Mouse (Mus musculus): ENCODE data around the gene Nuak2. TPM values are rescaled to one million over a fixed set of nuclear protein-coding genes. Genes with fewer than 3 reads are reported as not detected.
"Not testable (repeated sequence)": the region's sequence is repeated elsewhere in the genome, so short reads cannot be mapped to it uniquely, and the experiment has no call there.

The Nuak2 gene
- total RNA-seq, 2 experiments from 2014 or later, result 21.7 to 37.2 TPM

DNA sequence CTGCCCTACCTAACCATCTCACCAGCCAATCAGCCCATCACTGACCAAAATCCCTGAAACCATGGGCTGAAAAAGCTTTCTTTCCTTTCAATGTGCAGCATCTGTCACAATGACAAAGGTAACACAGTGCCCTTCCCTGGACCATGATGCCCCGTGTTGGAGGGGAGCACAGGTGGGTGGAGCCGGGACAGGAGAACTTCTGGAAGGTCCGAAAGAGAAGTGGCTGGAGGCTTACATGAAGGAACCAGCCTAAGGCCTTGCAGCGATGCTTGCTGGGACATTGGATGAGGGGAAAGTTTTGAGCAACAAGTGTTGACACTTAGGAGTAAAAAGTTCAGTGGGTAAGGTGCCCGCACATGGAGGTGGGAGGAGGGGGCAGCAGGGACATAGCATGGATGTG lies 32.5 kb downstream of the Nuak2 start:
- ATAC-seq (replicated peaks; ENCODE audit: poor library complexity, severe bottlenecking), result no peak

DNA sequence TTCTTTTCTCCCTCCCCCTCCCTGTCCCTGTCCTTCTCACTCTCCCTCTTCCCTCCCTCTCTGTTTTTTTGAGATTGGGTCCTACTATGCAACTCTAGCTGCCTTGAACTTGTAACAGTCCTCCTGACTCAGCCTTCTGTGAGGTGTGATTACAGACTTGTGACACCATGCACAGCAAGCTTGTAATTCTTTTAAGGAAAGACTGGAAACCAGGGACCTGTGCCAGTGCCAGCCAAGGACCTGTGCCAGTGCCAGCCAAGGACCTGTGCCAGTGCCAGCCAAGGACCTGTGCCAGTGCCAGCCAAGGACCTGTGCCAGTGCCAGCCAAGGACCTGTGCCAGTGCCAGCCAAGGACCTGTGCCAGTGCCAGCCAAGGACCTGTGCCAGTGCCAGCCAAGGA lies 33.1 kb downstream of the Nuak2 start:
- not testable (repeated sequence) for ATAC-seq (replicated peaks; ENCODE audit: poor library complexity, severe bottlenecking)

DNA sequence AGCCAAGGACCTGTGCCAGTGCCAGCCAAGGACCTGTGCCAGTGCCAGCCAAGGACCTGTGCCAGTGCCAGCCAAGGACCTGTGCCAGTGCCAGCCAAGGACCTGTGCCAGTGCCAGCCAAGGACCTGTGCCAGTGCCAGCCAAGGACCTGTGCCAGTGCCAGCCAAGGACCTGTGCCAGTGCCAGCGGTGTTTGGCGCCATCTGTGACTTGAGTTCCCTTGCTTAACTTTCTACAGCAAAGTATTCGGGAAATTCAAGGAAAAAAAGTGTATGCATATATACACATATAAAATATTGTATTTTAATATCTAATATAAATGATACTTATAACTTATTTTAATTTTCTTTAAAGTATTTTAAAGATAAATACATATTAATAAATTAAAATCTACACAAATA lies 33.7 kb downstream of the Nuak2 start:
- not testable (repeated sequence) for ATAC-seq (replicated peaks; ENCODE audit: poor library complexity, severe bottlenecking)

DNA sequence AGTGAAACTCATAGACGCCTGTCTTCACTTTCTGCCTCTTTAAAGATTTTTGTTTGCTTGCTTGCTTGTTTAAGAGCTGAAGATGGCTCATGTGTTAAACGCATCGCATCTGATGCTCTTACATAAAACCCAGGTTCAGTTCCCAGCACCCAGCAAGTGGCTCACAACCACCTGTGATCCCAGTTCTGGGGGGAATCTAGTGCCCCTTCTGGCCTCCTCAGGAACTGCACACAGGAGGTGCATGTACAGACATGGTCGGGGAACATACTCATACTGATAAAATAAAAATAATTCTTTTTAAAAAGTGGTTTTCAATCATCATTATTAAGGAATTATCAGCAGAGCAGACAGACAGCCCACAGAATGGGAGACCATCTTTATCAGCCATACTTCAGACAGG lies 35.1 kb downstream of the Nuak2 start:
- no peak for ATAC-seq (replicated peaks; ENCODE audit: poor library complexity, severe bottlenecking)

DNA sequence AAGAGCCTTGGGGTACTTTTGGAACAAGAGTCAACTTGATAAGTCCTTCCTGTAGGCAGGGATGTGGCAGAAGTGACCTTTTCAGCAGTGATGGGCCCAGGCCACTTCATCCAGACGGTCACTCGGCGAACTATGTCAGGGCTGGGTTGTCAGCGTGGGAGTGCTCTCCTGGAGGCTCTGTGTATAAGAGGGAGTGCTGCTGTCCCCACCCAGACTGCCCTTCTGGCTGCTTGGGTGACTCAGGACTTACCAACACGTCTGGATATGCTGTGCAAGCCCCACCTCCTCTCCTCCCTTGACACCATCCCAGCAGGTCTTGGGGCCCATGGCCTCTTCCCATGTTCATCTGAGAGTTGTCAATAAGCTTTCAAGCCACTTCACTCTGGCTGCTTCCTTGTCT lies 37.5 kb downstream of the Nuak2 start:
- no peak for ATAC-seq (replicated peaks; ENCODE audit: poor library complexity, severe bottlenecking)

DNA sequence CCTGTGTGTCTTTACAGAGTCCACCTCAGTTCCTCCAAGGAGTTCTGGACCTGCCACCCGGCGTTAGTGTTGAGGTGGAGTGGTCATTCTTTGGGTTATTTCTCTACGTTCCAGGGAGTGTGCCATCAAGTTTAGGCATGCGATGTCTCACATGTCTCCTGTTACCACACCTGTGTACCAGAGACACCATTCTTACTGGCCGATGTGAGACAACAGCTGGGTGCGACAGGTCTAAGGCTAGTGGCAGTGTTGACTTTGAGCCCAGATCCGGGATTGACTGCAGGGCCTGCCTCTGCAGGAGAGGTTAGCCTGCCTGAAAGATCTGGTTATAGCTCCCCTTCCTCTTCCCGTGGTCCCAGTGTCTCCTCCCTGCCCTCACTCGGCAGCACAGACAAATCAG lies 38.3 kb downstream of the Nuak2 start:
- ATAC-seq (replicated peaks; ENCODE audit: poor library complexity, severe bottlenecking), result no peak

DNA sequence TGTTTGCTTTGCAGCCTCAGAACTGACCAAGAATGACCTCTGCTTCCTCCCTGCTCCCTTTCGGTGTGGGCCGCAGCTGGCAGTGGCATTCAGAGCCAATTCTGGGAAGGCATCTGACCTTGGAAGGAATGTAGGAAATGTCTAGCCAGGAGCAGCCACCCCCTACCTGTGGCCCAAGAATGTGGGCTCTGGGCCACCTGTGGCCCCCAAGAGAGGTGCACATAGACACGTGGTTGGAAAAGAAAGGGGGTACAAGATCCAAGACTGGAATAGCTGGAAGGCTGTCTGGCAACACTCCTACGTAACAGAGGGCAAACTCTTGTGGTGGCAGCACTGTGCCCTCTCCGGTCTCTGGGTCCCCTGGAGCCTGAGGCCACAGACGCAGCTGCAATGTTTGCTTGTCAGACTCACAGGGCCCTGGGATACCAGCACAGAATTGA lies 39.3 kb downstream of the Nuak2 start:
- ATAC-seq (replicated peaks; ENCODE audit: poor library complexity, severe bottlenecking), result no peak

DNA sequence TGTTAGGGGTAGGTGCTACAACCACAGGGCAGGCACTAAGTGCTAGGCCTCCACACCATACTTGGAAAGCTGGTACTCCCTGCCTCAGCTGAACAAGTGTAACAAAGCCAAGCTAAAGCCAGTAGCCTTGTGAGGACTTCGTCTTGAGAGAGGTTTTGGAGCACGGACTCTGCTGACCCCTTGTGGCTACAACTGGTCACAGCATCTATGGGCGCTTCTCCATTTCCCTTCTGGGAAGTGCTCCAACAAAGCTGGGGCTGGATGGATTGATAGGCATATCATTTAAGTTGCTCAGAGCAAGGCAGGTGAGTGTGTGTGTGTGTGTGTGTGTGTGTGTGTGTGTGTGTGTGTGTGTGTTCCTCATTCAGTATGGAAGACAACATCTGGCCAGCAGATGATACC lies 39.9 kb downstream of the Nuak2 start:
- peak; percentile 93 for ATAC-seq (replicated peaks; ENCODE audit: poor library complexity, severe bottlenecking)

DNA sequence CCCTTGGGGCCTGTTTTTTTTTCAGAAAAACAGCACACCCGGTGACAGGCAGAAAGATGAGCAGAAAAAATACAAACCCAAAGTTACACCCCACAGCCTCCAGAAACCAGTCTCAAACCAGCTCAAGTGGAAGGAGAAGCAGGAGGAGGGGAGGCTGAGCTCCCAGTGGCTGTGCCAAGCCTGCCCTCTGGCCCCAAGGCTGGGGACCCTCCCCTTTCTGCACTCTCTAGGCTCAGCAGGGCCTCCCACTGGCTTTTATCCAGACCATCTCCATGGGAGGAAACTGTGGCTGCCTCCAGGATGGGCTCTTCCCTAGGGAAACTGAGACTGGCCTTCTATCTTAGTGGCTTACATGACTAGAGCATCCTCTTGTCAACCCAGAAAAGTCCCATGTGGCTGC lies 40.9 kb downstream of the Nuak2 start:
- ATAC-seq (replicated peaks; ENCODE audit: poor library complexity, severe bottlenecking), result no peak

DNA sequence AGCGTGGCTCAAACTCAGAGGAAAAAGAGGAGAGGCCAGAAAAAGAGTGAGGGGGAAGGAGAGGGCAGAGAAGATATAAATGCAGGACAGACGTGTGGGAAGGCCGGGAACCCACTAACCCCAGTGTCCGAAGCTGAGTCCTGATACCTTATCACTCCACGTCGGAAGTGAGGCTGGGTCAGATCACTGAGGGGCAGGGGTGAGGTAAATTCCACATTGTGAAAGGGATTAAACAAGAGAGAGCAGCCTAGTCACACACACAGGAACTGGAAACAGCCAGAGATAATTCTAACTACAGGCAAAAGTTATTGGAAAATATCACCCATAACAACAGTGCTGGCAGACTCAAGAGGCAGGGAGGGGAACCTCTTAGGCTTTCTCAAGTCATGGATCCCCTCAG lies 46.0 kb downstream of the Nuak2 start:
- ATAC-seq (replicated peaks; ENCODE audit: poor library complexity, severe bottlenecking), result no peak

DNA sequence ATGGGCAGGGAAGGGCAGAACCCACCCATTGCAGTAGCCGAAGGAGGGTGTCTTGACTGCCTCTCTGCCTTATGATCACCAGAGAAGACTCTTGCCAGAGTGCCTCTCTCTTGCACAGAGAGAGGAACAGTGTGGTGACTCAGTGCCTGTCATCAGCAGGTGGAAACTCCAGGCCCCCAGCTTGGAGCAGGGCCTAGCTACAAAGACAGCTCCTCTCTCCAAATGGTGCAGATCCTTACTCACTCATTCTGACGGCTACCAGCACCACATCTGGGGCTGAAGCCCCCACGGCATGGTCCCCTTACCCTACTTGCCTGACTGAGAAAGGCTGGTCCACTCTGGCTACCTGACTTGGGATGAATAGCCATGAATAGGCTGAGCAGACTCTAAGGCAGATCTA lies 48.5 kb downstream of the Nuak2 start:
- ATAC-seq (replicated peaks; ENCODE audit: poor library complexity, severe bottlenecking), result no peak

DNA sequence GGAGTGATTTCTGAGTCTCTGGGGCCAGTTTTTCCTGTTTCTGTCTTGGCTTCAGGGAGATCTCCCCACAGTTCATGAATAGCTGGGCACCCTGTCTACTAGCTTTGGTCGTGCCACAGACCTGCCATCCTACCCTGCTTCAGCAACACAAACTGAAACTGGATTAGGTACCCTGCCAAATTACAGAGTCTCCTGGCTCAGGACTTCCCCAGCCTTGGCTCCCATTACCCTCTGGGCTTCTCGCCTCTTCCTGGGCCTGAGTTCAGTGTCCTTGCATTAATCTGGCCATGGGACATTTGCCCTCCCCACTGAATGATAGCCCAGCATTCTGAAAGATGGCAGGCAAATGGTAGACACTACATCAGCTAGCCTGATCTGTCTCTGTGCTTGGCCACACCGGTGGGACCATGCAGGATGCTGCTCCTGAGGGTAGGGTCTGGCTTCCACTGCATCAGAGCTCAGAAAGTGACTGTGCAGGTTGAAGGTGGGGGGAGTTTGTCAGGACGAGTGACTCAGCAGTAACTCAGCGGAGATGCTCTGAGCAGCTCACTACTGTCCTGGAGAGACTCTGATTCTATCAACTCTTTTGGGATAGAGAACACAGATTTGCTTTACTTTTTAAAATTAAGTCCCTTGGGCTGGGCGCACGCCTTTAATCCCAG lies 49.1 kb downstream of the Nuak2 start:
- no peak for ATAC-seq (replicated peaks; ENCODE audit: poor library complexity, severe bottlenecking)

DNA sequence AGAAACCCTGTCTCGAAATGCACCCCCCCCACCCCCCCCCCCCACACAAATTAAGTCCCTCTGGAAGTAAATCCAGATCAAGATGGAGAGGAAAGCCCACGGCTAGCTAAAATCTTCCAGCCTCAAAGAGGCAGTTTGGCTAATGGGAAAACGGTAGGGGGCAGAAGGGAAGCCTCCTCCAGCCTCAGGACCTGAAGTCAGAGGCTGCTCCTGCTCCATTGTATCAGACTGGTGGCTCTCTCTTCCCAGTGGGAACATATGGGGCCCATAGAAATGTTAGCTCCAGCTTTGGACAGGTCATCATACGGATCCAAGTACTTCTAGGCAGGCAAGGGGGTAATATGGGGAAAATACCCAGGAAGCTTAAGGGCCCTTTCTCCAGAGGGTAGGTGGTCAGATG lies 49.7 kb downstream of the Nuak2 start:
- no peak for ATAC-seq (replicated peaks; ENCODE audit: poor library complexity, severe bottlenecking)

DNA sequence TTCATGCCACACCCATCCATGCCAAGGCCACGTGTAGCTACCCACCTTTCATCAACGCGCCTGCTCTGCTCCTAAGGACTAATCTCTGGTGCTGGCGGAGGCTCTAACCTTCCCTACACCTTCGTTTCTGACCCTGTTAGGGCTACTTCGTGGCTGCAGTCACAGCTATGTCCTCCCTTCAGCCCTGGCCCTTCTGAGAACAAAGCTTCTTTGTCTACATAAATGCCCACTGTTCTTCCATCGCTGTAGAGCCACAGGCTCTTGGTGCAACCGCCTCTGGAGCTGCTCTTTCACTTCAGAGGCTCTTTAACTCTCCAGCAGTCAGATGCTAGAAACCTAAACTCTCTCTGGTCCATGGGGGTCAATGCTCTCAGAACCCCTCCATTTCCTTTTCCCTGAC lies 50.3 kb downstream of the Nuak2 start:
- no peak for ATAC-seq (replicated peaks; ENCODE audit: poor library complexity, severe bottlenecking)

DNA sequence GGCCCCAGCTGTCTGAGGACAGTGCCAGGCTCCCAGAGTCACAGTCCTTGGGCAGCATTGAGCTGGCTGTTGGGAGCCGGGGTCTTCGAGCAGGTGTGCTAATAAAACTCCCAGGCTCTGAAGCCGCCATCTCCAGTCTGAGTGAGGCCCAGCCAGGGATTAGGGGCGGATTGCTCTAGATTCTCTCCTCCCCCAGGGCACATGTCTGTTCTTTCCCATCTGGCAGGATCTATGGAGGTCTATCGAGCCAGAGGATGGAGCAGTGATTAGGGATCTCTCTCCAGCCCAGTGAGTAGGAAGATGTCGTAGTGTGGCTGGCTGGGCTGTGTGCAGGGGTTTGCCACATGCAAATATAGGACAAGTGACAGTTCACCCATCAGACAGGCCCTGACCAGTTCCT lies 51.0 kb downstream of the Nuak2 start:
- no peak for ATAC-seq (replicated peaks; ENCODE audit: poor library complexity, severe bottlenecking)

DNA sequence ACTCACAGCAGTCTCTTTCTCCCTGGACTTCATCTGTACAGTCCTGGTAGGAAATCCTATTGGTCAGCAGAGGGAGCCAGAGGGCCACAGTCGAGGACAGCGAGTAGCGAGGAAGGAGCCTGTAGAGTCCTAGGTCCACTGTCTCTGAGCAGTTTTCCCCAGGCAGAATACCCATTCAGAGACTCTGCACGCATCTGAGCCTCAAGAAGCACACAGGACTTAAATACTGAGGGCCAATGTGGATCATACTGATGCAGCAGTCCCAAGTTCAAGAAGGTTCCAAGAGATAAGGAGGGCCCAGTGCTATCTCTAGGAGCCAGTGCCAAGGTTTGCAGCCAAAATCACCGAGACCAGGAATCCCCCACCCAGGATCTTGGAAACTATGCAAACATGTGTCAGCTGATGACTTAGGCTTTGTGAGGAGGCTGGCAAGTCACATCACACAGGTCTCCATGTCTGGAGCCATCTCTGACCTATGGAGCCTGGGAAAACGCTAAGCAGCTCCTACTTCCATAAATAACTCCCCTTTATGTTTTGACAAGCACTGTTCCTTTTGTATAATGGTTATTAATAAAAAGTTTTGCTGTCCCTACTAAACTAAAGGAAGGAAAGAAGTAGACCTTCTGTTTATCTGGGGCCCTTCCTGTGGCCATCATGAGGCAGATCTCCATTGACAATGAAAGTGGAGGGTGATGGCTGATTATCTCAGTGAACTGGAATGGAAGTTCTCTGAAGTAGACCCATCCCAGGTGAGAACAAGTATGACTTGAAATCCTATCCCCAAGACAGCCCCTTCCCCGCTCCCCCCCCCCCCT lies 52.0 kb downstream of the Nuak2 start:
- peak; percentile 65 for ATAC-seq (replicated peaks; ENCODE audit: poor library complexity, severe bottlenecking)

DNA sequence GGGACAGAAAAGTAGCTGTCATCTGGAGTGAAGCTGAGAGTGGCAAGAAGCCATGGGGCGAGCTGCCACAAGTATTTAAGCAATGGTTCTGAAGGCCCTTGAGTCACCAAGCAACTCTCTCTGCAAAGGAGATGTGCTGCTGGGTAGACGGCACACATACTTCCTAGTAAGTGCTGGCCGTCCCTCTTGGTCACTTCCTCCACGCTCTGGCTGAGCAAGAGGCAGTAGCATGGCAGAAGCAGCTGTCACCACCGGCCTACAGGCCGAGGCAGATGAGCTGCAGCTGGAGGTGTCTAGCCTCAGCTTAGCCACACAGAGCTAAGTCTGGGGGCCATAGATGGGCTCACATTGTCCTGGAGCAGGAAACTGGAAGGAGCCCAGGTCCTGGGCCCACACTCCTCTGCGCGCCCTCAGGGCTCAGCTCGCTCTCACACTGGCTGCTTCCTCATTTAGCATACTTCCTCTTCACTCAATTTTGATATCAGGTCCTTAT lies 54.8 kb downstream of the Nuak2 start:
- ATAC-seq (replicated peaks; ENCODE audit: poor library complexity, severe bottlenecking), result peak; percentile 73

DNA sequence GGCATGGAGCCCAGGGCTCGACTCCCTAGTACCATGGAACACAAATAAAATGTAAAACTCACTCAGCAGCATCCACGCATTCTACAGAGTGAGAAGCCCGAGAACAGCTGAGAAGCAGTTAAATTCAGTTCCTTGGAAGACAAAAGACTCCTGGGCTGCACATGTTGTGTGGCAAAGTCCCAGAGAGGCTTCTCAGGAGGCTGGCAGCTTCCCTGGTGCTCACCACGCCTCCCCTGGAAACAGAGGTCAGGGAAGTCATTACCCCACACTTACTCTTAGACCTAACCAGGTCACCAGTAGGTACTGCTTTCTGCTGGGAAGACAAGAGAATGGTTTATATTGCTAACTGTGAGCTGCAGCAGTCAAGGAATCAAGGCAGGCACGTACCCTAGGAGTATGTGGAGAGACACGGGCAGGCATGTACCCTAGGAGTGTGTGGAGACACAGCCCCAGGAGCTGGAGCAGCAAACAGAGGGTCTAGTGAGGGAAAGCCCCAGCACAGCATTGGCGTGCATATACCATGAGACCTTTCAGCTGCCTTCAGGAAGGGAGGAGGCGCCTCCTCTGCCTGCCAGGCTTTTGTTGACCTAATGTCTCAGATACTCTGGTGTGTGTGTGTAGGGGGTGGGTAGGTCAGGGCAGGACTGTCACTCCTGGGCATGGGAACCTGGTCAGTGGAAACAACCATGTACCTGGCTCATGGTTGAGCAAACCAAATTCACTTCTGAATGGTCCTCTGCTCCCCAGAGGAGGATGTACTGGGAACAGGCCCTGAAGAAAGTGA lies 55.6 kb downstream of the Nuak2 start:
- ATAC-seq (replicated peaks; ENCODE audit: poor library complexity, severe bottlenecking), result peak; percentile 13; the same call in 1 of the 2 replicates

DNA sequence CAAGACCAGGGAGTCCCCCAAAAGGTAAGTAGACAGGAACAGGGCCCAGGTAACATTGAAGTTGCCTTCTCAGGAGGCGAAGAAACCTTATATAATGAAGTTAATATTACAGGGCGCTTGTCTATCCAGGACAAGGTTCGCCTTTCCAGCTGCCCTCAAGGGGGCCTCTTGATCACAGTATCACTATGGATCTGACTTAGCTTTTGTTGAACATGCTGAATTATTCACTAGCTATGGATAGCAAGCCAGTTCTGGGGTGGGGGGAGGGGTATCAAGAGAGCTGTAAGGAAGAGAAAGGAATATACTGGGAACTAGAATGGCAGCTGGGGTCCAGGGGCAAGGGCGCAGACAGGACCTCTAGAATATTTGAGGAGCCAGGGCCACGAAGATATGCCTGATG lies 56.4 kb downstream of the Nuak2 start:
- ATAC-seq (replicated peaks; ENCODE audit: poor library complexity, severe bottlenecking), result no peak

DNA sequence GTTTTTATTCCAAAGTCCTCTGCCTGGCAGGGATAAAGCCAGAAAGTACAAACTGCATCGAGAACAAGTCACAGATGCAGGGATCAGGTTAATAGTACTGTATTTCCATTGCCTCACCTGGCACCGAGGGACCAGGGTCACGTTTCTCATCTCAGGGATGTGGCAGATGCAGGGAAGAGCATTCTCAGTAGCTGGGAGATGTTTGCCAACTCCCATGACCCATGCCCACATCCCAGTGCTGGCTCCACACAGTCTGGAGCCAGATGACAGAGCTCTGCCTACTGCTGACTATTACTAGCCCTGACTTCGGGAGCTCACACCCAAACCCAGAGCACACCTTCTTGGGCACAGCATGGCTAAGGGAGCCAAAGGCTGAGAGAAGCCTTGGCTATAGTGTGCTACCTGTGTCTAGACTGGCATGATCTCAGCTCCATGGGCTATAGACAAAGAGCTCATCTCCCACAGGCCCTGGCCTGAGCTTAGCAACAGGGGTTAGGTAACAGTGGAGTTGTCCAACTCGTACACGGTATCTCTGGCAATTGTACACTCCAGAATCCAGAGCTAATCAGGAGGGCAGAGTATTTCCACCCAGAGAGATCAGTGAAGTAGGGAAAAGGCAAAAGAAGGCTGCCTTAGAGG lies 57.1 kb downstream of the Nuak2 start:
- no peak for ATAC-seq (replicated peaks; ENCODE audit: poor library complexity, severe bottlenecking)

Measured in granulocyte monocyte progenitor cell, adult 5-6 weeks (primary cell).